Mouse (Mus musculus) E14TG2a.4 (cell line): ENCODE measurements around the gene Gpx6.

Experiments used
- CTCF ChIP-seq: conservative IDR thresholded peaks from 2 replicates; pipeline ENCODE4 v1.5.1; 2014; ENCODE audit warnings: low read length
- POU5F1 ChIP-seq: IDR thresholded peaks from 2 replicates; pipeline ENCODE4 v1.6.1; 2014; ENCODE audit warnings: low read length, borderline replicate concordance

DNA sequence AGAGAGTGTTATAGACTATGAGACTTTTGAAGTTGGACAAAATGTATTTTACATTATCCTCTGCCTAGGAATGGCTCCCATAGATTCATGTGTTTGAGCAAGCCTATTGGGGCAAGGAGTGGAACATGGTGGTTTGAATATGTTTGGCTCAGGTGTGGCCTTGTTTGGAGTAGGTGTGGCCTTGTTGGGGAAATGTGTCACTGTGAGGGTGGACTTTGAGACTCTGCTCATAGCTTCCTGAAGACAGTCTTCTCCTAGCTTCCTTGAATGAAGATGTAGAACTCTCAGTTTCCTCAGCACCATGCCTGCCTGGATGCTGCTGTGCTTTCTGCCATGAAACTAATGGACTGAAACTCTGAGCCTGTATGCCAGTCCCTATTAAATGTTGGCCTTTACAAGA lies 38.7 kb downstream of the Gpx6 start:
- TF ChIP-seq CTCF (no peak), POU5F1 (no peak)
